Mouse (Mus musculus): ENCODE results near the gene Lrp4. TPM values are rescaled to one million over a fixed set of nuclear protein-coding genes. Genes with fewer than 3 reads are reported as not detected.

Gene Lrp4
- polyA plus RNA-seq, 2 experiments, result 0.58 to 0.70 TPM

GRCm38 (mm10) chr2:91450316-91450715 is 7.0 kb upstream of the Lrp4 start:
- H3K4me2 ChIP-seq (ENCODE audit: low read depth), result no peak overlapping the region
- DNase-seq (ENCODE audit: low read depth in 3 of 3, low spot score in 3 of 3), result no peak
- no peaks in the 10 kb centered on the region for H3K36me3 ChIP-seq (replicated peaks; ENCODE audit: control insufficient read depth, insufficient read depth, low read depth)
- ATAC-seq (ENCODE audit: insufficient read depth), result no peak
- no peak for TF ChIP-seq EP300 (IDR thresholded peaks at IDR 0.05; ENCODE audit: low read depth)
- no peak for TF ChIP-seq CTCF (IDR thresholded peaks at IDR 0.05; ENCODE audit: low read depth)
- H3K9me3 ChIP-seq (ENCODE audit: control insufficient read depth, low read length), result no peaks in the 10 kb centered on the region
- peaks cover 10% of the 10 kb centered on the region for H3K27me3 ChIP-seq (ENCODE audit: control insufficient read depth, insufficient read depth, low read length)
- H3K4me3 ChIP-seq (ENCODE audit: insufficient read depth in 1 of 2, low read depth in 2 of 2, low read length in 2 of 2), result no peak overlapping the region
- no peak overlapping the region for H3K9ac ChIP-seq (replicated peaks)
- peaks cover 5 to 7% of the 10 kb centered on the region in 2 experiments; a peak in 3 of 4 replicates for H3K4me1 ChIP-seq (replicated peaks; ENCODE audit: control insufficient read depth in 2 of 2, insufficient read depth in 2 of 2, low read length in 1 of 2)
- H3K27ac ChIP-seq, result no peak overlapping the region
- 61% methylated on average over 9 of the region's 9 CpGs for WGBS (ENCODE audit: insufficient replicate concordance)

- no peak for ATAC-seq (ENCODE audit: insufficient read depth)
- Histone ChIP-seq H3K9me3 (ENCODE audit: control insufficient read depth, low read length) (no peaks in the 10 kb centered on the region), H3K36me3 (replicated peaks; ENCODE audit: control insufficient read depth, insufficient read depth, low read depth) (no peaks in the 10 kb centered on the region), H3K27me3 (ENCODE audit: control insufficient read depth, insufficient read depth, low read length) (peaks cover 28% of the 10 kb centered on the region), H3K4me1 (replicated peaks; ENCODE audit: control insufficient read depth in 2 of 2, insufficient read depth in 2 of 2, low read length in 1 of 2) (peaks cover 5 to 14% of the 10 kb centered on the region in 2 experiments), H3K4me3 (ENCODE audit: insufficient read depth in 1 of 2, low read depth in 2 of 2, low read length in 2 of 2) (no peak overlapping the region), H3K9ac (replicated peaks) (no peak overlapping the region), H3K4me2 (ENCODE audit: low read depth) (peak overlapping the region; percentile 20; the same call in 1 of the 2 replicates), H3K27ac (no peak overlapping the region)
- WGBS (ENCODE audit: insufficient replicate concordance), result 29% methylated on average over 8 of the region's 8 CpGs
- no peak for DNase-seq (ENCODE audit: low read depth in 3 of 3, low spot score in 3 of 3)
- TF ChIP-seq CTCF (IDR thresholded peaks at IDR 0.05; ENCODE audit: low read depth) (no peak), EP300 (IDR thresholded peaks at IDR 0.05; ENCODE audit: low read depth) (no peak)
Observed at GRCm38 (mm10) chr2:91452658-91453057, 4.7 kb upstream of the Lrp4 start.

GRCm38 (mm10) chr2:91453231-91454075 is 3.9 kb upstream of the Lrp4 start:
- WGBS (ENCODE audit: insufficient replicate concordance), result 52% methylated on average over 9 of the region's 9 CpGs
- no peak for ATAC-seq (ENCODE audit: insufficient read depth)
- Histone ChIP-seq H3K9me3 (ENCODE audit: control insufficient read depth, low read length) (no peaks in the 10 kb centered on the region), H3K9ac (replicated peaks) (no peak overlapping the region), H3K4me2 (ENCODE audit: low read depth) (no peak overlapping the region), H3K27ac (no peak overlapping the region), H3K4me1 (replicated peaks; ENCODE audit: control insufficient read depth in 2 of 2, insufficient read depth in 2 of 2, low read length in 1 of 2) (peaks cover 5 to 14% of the 10 kb centered on the region in 2 experiments), H3K4me3 (ENCODE audit: insufficient read depth in 1 of 2, low read depth in 2 of 2, low read length in 2 of 2) (no peak overlapping the region), H3K36me3 (replicated peaks; ENCODE audit: control insufficient read depth, insufficient read depth, low read depth) (no peaks in the 10 kb centered on the region), H3K27me3 (ENCODE audit: control insufficient read depth, insufficient read depth, low read length) (peaks cover 36% of the 10 kb centered on the region)
- TF ChIP-seq CTCF (IDR thresholded peaks at IDR 0.05; ENCODE audit: low read depth) (no peak), EP300 (IDR thresholded peaks at IDR 0.05; ENCODE audit: low read depth) (no peak)
- no peak for DNase-seq (ENCODE audit: low read depth in 3 of 3, low spot score in 3 of 3)

- Histone ChIP-seq H3K27me3 (ENCODE audit: control insufficient read depth, insufficient read depth, low read length) (peaks cover 46% of the 10 kb centered on the region), H3K9me3 (ENCODE audit: control insufficient read depth, low read length) (no peaks in the 10 kb centered on the region), H3K27ac (no peak overlapping the region), H3K9ac (replicated peaks) (no peak overlapping the region), H3K4me2 (ENCODE audit: low read depth) (no peak overlapping the region), H3K4me3 (ENCODE audit: insufficient read depth in 1 of 2, low read depth in 2 of 2, low read length in 2 of 2) (no peak overlapping the region), H3K36me3 (replicated peaks; ENCODE audit: control insufficient read depth, insufficient read depth, low read depth) (no peaks in the 10 kb centered on the region), H3K4me1 (replicated peaks; ENCODE audit: control insufficient read depth in 2 of 2, insufficient read depth in 2 of 2, low read length in 1 of 2) (peaks cover 5 to 14% of the 10 kb centered on the region in 2 experiments)
- DNase-seq (ENCODE audit: low read depth in 3 of 3, low spot score in 3 of 3) (no peak), ATAC-seq (ENCODE audit: insufficient read depth) (no peak)
- TF ChIP-seq CTCF (IDR thresholded peaks at IDR 0.05; ENCODE audit: low read depth) (no peak), EP300 (IDR thresholded peaks at IDR 0.05; ENCODE audit: low read depth) (no peak)
- 66% methylated on average over 3 of the region's 3 CpGs for WGBS (ENCODE audit: insufficient replicate concordance)
Observed at GRCm38 (mm10) chr2:91454434-91454833, 2.9 kb upstream of the Lrp4 start.

DNA sequence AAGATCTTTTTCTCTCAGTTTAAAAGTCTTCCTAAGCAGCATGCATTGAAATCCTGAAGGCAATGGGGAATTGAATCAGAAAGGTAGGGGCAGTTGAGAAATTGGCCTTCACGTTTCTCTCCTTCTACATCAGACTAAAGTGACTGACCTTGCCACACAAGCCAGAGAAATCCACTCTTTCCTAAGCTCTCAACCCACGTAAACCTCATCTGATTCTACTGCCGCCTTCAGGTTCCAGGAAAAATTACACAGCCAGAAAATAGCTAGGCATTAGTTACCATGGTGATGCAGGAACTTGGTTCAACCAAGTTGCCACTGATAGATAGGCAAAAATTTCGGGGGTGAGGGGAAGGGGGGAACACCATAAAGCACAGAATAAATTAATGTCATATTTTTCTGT is 1.5 kb upstream of the Lrp4 start:
- Histone ChIP-seq H3K9me3 (ENCODE audit: control insufficient read depth, low read length) (no peaks in the 10 kb centered on the region; the same call in 1 of the 2 replicates), H3K27ac (no peak overlapping the region), H3K9ac (replicated peaks) (no peak overlapping the region), H3K4me2 (ENCODE audit: low read depth) (no peak overlapping the region), H3K27me3 (ENCODE audit: control insufficient read depth, insufficient read depth, low read length) (peaks cover 56% of the 10 kb centered on the region), H3K4me1 (replicated peaks; ENCODE audit: control insufficient read depth in 2 of 2, insufficient read depth in 2 of 2, low read length in 1 of 2) (peaks cover 5 to 16% of the 10 kb centered on the region in 2 experiments), H3K4me3 (ENCODE audit: insufficient read depth in 1 of 2, low read depth in 2 of 2, low read length in 2 of 2) (no peak overlapping the region), H3K36me3 (replicated peaks; ENCODE audit: control insufficient read depth, insufficient read depth, low read depth) (no peaks in the 10 kb centered on the region)
- DNase-seq (ENCODE audit: low read depth in 3 of 3, low spot score in 3 of 3) (peak in 1 of 3 experiments; percentile 37), ATAC-seq (ENCODE audit: insufficient read depth) (no peak)
- WGBS (ENCODE audit: insufficient replicate concordance), result 4% methylated on average over 4 of the region's 4 CpGs
- TF ChIP-seq EP300 (IDR thresholded peaks at IDR 0.05; ENCODE audit: low read depth) (no peak), CTCF (IDR thresholded peaks at IDR 0.05; ENCODE audit: low read depth) (peak; percentile 58)

All from liver, embryonic 14.5 days (tissue).